Mouse (Mus musculus) thymus, postnatal 14 days (tissue): ENCODE measurements around the gene Rad23a.

Experiments used
- DNase-seq: peaks from one replicate; pipeline ENCODE4 v3.0.0; 2021

Rad23a gene

GRCm38 (mm10) chr8:84813059-84813458, 27.4 kb downstream of the Rad23a start:
- peak; percentile 84 for DNase-seq

DNA sequence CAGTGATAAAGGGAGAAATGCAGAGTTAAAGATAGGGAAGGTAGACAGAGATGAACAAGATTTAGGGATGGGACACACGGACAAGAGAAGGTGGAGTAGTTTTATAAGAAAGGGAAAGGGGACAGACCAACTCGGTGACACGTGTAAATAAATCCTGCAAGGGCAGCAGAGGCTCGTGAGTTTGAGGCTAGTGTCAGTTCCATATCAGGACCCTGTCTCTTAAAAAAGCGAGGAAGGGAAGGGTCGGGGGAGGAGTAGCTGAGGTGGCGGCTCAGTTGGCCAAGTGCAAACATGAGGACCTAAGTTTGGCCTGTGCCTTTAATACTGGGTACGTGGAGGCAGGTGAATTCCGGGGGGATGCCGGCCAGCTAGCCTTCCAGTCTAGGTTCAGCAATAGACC, 29.2 kb downstream of the Rad23a start:
- DNase-seq = no peak

DNA sequence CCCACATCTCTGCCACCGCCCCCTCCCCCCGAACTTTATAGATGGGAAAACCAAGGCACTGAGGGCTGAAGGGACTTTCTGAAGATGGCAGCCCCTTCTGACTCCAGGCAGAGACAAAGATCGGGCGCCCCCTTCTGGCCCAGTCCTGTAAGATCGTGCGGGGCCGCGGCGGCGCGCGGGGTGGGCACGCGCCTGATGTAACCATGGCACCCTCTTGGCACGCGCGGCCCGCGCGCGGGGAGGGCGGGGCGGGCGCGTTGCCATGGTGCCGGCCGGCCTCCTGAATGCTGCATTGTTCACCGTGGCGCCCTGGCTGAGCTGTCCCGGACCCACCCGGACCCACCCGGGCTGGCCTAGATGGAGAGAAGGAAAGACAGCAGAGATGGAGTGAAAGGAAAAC, 29.6 kb downstream of the Rad23a start:
- peak; percentile 88 for DNase-seq

GRCm38 (mm10) chr8:84809941-84810280, 30.6 kb downstream of the Rad23a start:
- DNase-seq = no peak

DNA sequence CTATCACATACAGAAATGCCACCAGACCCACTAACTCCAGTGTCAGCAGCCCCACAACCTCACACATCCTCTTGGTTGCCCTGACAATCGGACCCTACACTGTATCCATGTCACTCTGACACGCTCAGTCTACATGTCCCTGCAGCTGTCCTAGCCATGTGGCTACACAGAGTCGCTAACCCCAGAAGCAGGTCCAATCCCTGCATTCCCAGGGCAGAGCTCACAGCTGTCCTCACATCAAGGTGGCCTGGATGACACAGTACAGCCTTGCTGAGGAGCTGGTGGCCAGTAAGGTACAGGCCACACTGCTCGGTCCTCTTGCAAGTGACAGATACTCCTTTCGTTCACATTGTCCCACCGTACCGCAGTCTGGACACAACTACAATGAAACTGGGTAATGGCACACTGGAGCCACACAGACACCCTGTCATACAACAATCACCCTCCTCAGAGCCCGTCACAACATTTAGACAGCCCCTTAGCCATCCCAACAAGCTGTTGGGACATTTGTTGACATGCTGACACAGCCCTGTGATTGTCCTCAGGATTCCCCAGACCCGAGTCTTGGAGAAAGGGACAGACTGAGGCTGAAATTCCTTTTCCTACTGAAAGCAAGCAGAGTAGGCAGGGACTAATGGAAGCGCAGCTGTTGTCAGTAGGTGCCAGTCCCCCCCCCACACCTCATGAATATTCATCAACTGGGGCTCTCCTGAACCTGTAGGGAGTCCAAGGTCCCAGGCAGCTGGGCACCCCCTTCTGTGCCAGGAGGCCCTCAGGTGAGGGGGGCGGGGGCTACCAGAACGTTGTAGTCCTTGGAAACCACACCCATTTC, 31.1 kb downstream of the Rad23a start:
- no peak for DNase-seq

GRCm38 (mm10) chr8:84806031-84806430, 34.4 kb downstream of the Rad23a start:
- no peak for DNase-seq

DNA sequence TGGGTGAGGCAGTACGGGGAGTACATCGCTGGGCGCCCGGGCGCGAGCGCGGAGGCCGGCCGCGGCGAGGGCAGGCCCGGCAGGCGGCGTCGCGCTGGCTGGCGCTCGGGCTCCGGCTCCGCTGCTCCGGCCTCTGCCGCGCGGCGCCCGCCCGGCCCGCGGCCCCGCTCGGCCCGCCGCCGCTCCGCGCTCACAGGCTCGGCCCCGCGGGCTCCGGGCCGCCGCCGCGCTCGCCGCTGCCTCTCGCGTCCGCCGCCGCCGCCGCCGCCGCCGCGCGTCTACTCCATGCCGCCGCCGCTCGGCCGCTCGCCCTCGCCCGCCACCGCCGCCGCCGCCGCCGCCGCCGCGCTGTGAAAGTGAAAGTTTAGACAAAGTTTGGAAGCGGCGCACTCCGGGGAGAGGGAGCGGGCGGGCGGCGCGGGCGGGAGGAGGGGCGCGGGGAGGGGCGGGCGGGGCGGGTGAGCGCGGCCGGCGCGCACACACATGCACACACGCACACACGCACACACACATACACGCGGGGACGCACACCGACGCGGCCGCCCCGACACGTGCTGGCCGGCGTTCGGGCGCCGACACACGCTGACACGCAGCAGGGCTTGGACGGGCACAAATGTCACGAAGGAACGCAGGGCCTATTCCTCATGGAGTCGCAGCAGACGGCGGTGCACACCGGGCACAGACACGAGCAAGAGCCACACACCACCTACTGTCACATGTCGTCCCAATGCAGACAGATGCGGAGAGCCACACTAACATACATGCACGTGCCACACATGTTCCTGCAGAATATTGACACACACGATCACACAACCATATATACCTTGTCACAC, 40.2 kb downstream of the Rad23a start, which contains the start of gene Nfix:
TSS of gene Nfix (minus strand) at position 346 of the 833 bp plus-strand sequence.
- DNase-seq = peak; percentile 67

DNA sequence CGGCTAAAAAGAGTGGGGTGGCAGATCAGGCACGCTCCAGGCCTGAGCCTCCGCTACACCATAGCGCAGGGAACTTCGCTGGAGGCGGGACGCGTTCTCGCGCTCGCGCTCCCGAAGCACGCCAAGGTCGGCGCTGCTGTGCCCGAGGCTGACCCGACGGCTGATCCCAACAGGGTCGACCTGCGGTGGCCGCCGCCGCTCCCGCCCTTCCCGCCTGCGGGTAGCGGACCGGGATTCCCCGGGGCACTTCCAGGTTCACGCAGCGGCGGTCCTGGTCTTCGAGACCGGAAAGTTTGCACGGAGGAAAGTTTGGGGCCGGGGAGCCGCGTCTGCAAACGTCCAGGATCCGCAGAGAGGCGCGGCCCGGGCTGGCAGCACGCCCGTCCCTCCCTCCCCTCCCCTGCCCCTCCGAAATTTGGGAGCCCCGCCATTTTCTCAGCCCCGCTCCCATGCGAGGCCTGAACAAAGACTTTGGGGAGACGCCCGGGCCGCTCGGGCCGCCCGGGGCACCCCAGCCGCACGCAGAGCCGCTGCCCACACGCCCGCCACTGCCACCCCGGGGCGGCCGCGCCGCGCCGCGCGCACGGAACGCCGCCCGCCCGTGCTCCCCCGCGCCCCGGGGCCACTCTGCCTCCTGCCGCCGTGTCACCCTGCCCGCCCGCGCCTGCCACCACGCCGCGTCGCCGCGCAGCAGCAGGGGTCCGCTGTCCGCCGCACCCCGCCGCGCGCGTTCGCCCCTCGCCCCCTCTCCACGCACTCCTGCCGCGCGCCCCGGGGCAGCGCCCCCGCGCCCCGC, 41.1 kb downstream of the Rad23a start:
- DNase-seq = peak; percentile 31

- no peak for DNase-seq
These were observed 41.9 kb downstream of the Rad23a start for GRCm38 (mm10) chr8:84798446-84799135.

GRCm38 (mm10) chr8:84797971-84798370, 42.5 kb downstream of the Rad23a start:
- no peak for DNase-seq

DNA sequence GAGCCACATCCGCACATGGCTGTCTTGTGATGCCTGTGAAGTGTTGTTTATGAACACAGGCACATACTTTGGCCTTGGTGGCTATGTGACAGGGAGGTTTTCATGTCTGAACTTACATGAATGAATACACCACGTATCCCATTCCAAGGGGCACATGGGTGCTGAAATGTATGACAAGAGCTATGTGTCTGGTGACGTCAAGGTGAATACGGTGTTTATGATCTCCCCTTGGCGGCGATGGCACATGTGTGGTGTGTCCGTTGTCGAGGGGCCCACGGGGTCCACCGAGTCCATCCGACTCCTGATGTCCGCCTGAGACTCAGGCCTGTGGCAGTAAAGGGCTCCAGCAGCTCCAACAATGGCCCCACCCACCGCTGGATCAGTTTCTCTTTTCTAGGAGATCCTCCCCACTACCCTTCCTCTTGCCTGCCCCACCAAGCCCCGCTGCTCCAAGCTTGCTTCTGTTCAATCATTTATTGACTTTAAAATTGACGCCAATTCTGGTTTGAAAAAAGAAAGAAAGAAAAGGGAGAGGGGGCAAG, 43.1 kb downstream of the Rad23a start:
- DNase-seq = no peak

DNA sequence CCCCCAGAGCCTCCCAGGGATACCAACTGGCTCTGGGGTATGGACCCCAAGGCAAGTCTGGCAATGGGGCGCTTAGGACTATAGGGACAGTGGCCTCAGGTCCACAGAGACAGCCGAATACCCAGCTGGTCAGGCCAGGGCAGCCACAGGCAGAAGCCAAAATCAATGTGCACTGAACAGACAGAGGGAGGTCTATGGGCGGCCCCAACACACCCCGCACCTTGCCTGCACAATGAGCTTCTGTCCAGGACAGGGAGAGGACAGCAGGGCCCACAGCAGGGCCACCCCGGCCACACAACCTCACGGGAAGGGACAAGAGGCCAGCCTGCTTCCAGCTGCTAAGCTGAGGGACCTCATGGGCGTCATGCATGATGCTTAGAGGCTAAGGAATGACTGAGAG, 46.0 kb downstream of the Rad23a start:
- DNase-seq = no peak

GRCm38 (mm10) chr8:84793791-84794485, 46.5 kb downstream of the Rad23a start:
- DNase-seq = no peak

DNA sequence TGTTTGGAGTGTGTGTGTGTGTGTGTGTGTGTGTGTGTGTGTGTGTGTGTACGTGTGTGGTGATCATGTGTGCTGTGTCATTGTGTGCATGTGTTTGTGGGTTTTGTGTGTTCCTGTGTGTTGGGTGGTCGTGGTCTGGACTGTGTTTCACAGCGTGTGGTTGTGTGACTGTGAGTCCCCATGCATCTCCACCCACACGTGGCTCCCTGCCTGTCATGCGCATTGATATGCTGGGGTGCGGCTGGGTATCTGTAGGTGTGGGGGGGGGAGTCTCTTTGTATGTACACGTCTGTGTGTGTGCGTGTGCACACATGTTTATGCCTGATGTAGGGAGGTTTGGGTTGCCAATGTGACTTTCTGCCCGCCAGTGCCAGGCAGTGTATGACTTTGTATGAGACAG, 47.3 kb downstream of the Rad23a start:
- no peak for DNase-seq

DNA sequence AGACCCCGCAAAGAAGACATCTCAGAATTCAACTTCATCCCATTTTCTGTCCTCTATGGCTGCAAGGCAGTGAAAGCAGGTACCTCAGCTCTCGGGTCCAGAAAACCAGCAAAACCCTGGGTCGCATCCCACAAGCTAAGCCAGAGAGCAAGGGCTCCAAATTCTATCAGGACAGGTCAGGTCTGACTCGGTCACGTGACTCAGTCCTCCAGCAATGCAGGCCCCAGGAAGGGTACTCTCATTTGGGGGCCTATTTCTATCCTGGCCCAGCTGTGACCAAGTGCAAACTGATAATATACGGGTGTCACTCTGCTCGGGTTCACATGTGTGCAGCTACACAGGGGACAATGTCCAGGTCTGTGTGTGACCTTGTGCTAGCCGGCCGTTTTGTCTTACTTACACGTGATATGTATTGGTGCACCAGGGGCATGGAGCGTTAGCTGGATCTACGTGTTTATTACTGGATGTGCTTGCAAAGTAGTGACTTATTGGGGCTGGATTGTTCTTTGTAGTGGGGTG, 48.0 kb downstream of the Rad23a start:
- no peak for DNase-seq

GRCm38 (mm10) chr8:84790537-84790936, 49.9 kb downstream of the Rad23a start:
- no peak for DNase-seq

DNA sequence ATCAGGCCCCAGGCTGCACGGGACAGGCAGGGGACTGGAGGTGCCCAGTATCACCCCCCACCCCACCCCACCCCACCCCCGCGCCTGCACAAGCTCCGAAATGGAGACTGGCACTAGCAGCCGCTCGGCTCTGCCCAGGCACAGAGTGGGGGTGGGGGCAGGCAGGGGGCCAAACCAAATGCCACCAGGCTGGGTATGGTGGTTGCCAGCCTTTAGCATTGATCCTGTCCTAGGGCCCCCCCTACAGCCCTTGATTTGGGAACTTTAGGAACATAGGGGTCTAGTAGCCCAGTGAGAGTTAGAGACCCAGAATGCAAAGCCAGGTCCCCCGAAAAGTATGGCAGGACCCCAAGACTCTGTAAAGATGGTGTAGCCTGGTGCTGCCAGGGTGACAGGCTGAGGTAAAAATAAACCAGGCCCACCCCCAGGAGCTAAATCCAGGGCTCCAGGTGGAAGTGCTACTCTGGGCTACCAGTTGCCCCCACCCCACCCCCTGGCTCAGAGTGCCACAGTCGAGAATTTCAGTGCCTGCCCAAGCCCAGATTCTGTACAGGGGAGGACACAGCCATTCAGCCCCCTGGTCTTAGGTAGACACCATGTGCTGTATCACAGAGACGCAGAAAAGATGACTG, 50.5 kb downstream of the Rad23a start:
- no peak for DNase-seq

GRCm38 (mm10) chr8:84789345-84789744, 51.1 kb downstream of the Rad23a start:
- DNase-seq = no peak

- DNase-seq = no peak
These were observed 51.6 kb downstream of the Rad23a start for GRCm38 (mm10) chr8:84788896-84789295.

DNA sequence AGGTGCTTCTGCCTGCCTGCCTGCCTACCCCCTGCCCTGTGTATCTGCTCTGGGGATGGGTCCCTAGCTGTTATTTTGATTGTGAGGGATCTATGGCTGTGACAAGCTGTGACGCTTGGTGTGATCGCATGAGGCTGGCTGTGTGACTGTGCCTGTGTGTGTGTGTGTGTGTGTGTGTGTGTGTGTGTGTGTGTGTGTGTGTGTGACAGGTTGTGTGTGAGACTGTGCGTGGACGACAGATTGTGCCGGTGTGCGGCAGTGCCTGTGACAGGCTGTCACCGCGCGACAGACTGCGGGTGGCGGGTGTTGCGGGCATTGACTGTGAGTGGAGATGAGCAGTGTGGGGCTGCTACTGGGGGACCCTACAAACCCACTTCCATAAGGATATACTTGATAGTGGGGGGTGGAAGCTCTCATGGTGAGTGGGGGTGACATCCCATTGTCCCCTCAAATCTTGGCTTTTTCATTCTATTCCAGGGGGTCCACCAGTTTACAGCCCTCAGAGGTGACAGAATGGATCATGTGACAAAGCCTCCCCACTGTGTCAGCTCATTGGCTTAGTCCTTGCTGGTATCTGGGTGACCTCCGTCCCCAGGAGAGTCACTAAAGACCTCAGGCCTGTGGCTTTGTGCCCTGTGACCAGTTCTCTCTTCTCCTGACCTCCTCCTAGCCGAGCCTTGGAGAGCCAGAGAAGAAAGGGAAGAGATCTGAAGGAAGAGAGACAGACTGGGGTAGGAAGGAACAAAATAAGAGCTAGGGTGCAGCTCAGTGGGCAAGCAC, 52.8 kb downstream of the Rad23a start:
- DNase-seq = no peak
